Mouse (Mus musculus) forebrain, embryonic 13.5 days (tissue): Measurements from ENCODE around the gene Slit3. TPM values are rescaled to one million over a fixed set of nuclear protein-coding genes. Genes with fewer than 3 reads are reported as not detected.

ENCODE experiments used
- ATAC-seq: fragments of 200-750 bp; cut with Nextera tagmentation; 2 replicates; pipeline ENCODE4 v1.8.0; 2017
- H3K27ac ChIP-seq: fragments of 300-500 bp; sonication (generic); 2 replicates; pipeline ENCODE4 v1.5.1; 2015; ENCODE audit warnings: inconsistent platforms, mild to moderate bottlenecking, moderate library complexity
- H3K27me3 ChIP-seq: fragments of 300-500 bp; sonication (generic); 2 replicates; pipeline ENCODE4 v1.6.1; 2015; ENCODE audit warnings: mild to moderate bottlenecking, inconsistent platforms
- H3K36me3 ChIP-seq: fragments of 300-500 bp; sonication (generic); 2 replicates; pipeline ENCODE4 v1.6.1; 2015; ENCODE audit warnings: mild to moderate bottlenecking, inconsistent platforms; ENCODE audit not compliant: poor library complexity, severe bottlenecking
- H3K4me1 ChIP-seq: fragments of 300-500 bp; sonication (generic); 2 replicates; pipeline ENCODE4 v1.6.1; 2015; ENCODE audit warnings: inconsistent platforms
- H3K4me2 ChIP-seq: fragments of 300-500 bp; sonication (generic); 2 replicates; pipeline ENCODE4 v1.6.1; 2015; ENCODE audit warnings: inconsistent platforms, mild to moderate bottlenecking, moderate library complexity
- H3K4me3 ChIP-seq: fragments of 300-500 bp; sonication (generic); 2 replicates; pipeline ENCODE4 v1.5.1; 2015; ENCODE audit warnings: mild to moderate bottlenecking, inconsistent platforms
- H3K9ac ChIP-seq: fragments of 300-500 bp; sonication (generic); 2 replicates; pipeline ENCODE4 v1.6.1; 2015; ENCODE audit warnings: mild to moderate bottlenecking, inconsistent platforms
- H3K9me3 ChIP-seq: fragments of 300-500 bp; sonication (generic); replicated peaks from 2 replicates; pipeline ENCODE4 v1.6.1; 2016; ENCODE audit warnings: inconsistent platforms
- WGBS: fragments of 180-500 bp; shearing (Covaris S2); methylation state at CpG from one replicate; pipeline ENCODE4 v1.1.7; 2015; 5-methylcytosine and 5-hydroxymethylcytosine counted together
- polyA plus RNA-seq: library from polyadenylated mRNA; unstranded; fragments of >200 nt; fragmentation: Nextera tagmentation; extraction: Ambion mirVana; gene quantifications from 2 replicates; pipeline ENCODE4 v1.2.1, GENCODE M21; 2015

The Slit3 gene
- polyA plus RNA-seq, 1 experiment from 2014 or later, result 2.6 TPM

DNA sequence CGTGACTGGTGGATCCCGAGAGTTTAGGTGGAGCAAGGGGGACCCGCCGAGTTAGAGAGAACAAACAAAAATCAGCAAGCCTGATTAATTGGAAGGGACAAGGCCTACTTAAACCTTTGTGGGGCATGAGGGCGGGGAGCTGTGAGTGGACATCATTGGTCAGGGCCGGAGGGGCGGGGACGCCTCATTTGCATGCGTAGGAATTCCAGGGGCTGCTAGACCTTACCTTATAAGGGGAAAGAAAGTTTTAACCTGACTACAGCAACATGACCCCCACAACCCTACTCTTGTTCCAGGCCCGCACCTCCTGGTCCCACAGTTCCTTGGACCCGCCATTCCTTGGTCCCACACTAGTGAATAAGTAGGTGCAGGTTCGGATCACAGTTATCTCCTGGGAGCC lies 586.4 kb downstream of the Slit3 start:
- H3K27me3 ChIP-seq, result no peaks in the 10 kb centered on the region
- peaks cover 12% of the 10 kb centered on the region; the same call in 1 of the 2 replicates for H3K9me3 ChIP-seq
- no peak overlapping the region for H3K4me3 ChIP-seq
- no peaks in the 10 kb centered on the region for H3K4me1 ChIP-seq
- no peak overlapping the region for H3K4me2 ChIP-seq
- no peak for ATAC-seq
- 92% methylated on average over 12 of the region's 12 CpGs for WGBS
- no peak overlapping the region for H3K9ac ChIP-seq
- no peak overlapping the region for H3K27ac ChIP-seq
- 0 out of 2 replicates have a peak, but pooled peaks cover 2% of the 10 kb centered on the region for H3K36me3 ChIP-seq

DNA sequence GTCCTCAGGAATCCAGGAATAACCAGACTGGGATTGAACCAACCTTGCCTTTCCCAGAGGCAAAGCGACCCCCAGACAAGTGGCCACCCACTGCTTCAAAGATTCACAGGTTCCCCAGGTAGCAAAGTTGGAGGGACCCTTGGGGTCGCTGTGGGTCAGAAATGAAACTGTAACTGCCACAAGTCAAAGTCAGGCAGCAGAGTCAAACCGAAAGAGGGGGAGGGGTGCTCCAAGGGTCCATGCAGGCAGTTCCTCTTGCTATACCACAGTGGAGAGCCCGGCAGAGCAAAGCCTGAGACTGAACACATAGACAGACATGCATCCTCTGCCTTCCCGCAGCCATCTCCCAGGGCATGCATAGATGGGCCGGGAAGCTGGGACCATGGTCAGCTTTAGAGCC lies 590.3 kb downstream of the Slit3 start:
- no peak for ATAC-seq
- Histone ChIP-seq H3K9ac (no peak overlapping the region), H3K4me1 (no peaks in the 10 kb centered on the region), H3K27me3 (no peaks in the 10 kb centered on the region), H3K9me3 (no peaks in the 10 kb centered on the region; the same call in 1 of the 2 replicates), H3K36me3 (no peaks in the 10 kb centered on the region), H3K27ac (no peak overlapping the region), H3K4me3 (no peak overlapping the region), H3K4me2 (no peak overlapping the region)
- WGBS, result 85% methylated on average over 6 of the region's 6 CpGs

GRCm38 (mm10) chr11:35718881-35719280 lies 597.9 kb downstream of the Slit3 start:
- no peaks in the 10 kb centered on the region for H3K27me3 ChIP-seq
- H3K9ac ChIP-seq, result no peak overlapping the region
- H3K4me3 ChIP-seq, result no peak overlapping the region
- no peak overlapping the region for H3K4me2 ChIP-seq
- no peaks in the 10 kb centered on the region for H3K9me3 ChIP-seq
- H3K4me1 ChIP-seq, result no peaks in the 10 kb centered on the region
- H3K36me3 ChIP-seq, result no peaks in the 10 kb centered on the region
- ATAC-seq, result no peak
- WGBS, result 72% methylated on average over 1 of the region's 1 CpGs
- no peak overlapping the region for H3K27ac ChIP-seq

DNA sequence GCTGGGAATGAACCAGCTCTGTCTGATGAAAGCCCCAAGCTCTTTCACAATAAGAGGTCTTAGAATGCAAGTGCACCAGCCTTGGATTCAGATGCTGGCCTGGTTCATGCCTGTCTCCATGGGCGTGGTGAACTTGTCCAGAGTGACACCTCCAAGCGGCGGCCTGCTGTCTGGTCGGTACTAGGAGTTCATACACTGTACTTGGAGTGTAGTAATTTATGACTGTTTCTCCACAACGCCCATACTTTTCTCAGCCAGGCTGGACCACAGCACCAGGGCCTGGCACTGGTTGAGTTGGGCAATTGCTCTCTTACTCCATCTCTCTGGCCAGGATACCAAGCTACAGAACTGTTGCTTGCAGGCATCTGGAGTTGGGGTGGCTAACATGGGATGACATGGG lies 602.9 kb downstream of the Slit3 start:
- Histone ChIP-seq H3K9ac (no peak overlapping the region), H3K4me3 (no peak overlapping the region), H3K27me3 (no peaks in the 10 kb centered on the region), H3K4me2 (no peak overlapping the region), H3K27ac (no peak overlapping the region), H3K36me3 (no peaks in the 10 kb centered on the region), H3K4me1 (no peaks in the 10 kb centered on the region), H3K9me3 (no peaks in the 10 kb centered on the region)
- no peak for ATAC-seq
- WGBS, result 89% methylated on average over 5 of the region's 5 CpGs

DNA sequence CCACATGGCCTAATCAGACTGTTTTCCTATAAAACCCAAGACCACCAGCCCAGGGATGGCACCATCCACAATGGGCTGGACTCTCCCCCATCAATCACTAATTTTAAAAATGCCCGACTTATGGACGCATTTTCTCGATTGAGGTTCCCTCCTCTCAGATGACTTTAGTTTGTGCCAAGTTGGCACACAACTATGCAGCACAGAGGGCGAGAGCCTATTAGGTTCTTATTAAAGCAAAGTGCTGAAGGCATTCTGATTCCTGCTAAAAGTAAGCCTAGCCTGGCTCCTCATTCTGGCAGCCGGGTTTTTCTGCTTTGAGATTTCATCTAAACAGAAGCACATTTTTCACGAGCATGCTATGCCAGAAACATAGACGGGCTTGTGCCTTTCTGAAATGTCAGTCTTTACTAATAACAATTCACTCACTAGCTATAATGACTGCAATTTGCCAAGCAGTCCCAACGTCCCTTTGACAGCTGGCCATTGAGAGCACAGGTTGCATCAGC lies 605.4 kb downstream of the Slit3 start:
- no peak overlapping the region for H3K4me3 ChIP-seq
- ATAC-seq, result no peak
- no peak overlapping the region for H3K9ac ChIP-seq
- no peak overlapping the region for H3K27ac ChIP-seq
- WGBS, result 58% methylated on average over 8 of the region's 8 CpGs
- no peaks in the 10 kb centered on the region for H3K27me3 ChIP-seq
- H3K9me3 ChIP-seq, result no peaks in the 10 kb centered on the region
- H3K4me1 ChIP-seq, result no peaks in the 10 kb centered on the region
- no peaks in the 10 kb centered on the region for H3K36me3 ChIP-seq
- H3K4me2 ChIP-seq, result no peak overlapping the region

GRCm38 (mm10) chr11:35728200-35728599 lies 607.2 kb downstream of the Slit3 start:
- Histone ChIP-seq H3K27ac (no peak overlapping the region), H3K9ac (no peak overlapping the region), H3K27me3 (no peaks in the 10 kb centered on the region), H3K9me3 (no peaks in the 10 kb centered on the region), H3K4me1 (no peaks in the 10 kb centered on the region), H3K4me2 (no peak overlapping the region), H3K36me3 (no peaks in the 10 kb centered on the region), H3K4me3 (no peak overlapping the region)
- 79% methylated on average over 1 of the region's 1 CpGs for WGBS
- no peak for ATAC-seq

DNA sequence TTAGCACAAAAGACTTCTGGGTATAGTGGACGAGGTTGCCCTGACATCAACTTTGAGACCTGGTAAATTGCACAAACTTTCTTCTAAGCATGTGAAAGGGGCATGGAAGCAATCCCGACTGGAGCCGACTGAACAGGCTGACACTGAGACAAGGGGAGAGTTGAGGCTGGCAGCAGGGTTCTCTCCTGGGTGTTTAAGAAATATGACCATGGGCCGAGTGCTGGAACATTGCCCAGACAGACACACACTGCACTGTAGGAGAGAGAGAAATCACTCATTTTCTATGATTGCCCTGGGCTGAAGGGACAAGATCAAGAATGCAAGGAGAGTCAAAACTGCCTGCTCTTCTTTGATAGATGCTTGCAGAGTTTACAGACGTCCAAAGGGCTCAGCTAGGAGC lies 608.2 kb downstream of the Slit3 start:
- Histone ChIP-seq H3K27me3 (no peaks in the 10 kb centered on the region), H3K9me3 (no peaks in the 10 kb centered on the region), H3K4me3 (no peak overlapping the region), H3K36me3 (no peaks in the 10 kb centered on the region), H3K27ac (no peak overlapping the region), H3K4me1 (no peaks in the 10 kb centered on the region), H3K4me2 (no peak overlapping the region), H3K9ac (no peak overlapping the region)
- ATAC-seq, result no peak
- 42% methylated on average over 5 of the region's 5 CpGs for WGBS

- 58% methylated on average over 1 of the region's 1 CpGs for WGBS
- Histone ChIP-seq H3K4me2 (no peak overlapping the region), H3K9me3 (no peaks in the 10 kb centered on the region), H3K27me3 (no peaks in the 10 kb centered on the region), H3K27ac (no peak overlapping the region), H3K36me3 (no peaks in the 10 kb centered on the region), H3K9ac (no peak overlapping the region), H3K4me1 (no peaks in the 10 kb centered on the region), H3K4me3 (no peak overlapping the region)
- ATAC-seq, result no peak
These were observed 611.3 kb downstream of the Slit3 start for GRCm38 (mm10) chr11:35732366-35732765.

DNA sequence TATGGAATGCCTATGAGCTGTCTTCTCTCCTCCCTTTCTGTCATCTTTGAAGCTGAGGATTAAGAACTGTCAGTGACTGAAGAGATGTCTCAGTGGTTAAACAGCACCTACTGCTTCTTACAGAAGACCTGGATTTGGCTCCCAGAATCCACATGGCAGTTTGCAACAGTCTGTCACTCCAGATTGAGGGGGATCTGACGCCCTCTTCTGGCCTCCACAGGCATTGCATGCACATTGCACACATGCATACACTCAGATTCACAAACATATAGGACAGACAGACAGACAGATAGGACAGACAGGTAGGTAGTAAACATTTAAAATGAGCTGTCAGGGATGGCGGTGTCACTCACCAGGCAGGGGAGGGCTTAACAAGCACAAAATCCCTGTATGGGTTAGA lies 615.8 kb downstream of the Slit3 start:
- Histone ChIP-seq H3K9ac (no peak overlapping the region), H3K4me2 (no peak overlapping the region), H3K27me3 (no peaks in the 10 kb centered on the region), H3K36me3 (no peaks in the 10 kb centered on the region), H3K27ac (no peak overlapping the region), H3K4me3 (no peak overlapping the region), H3K4me1 (no peaks in the 10 kb centered on the region), H3K9me3 (no peaks in the 10 kb centered on the region)
- 63% methylated on average over 2 of the region's 2 CpGs for WGBS
- ATAC-seq, result no peak

- H3K27me3 ChIP-seq, result no peaks in the 10 kb centered on the region
- no peak overlapping the region for H3K4me3 ChIP-seq
- no peak overlapping the region for H3K27ac ChIP-seq
- H3K4me2 ChIP-seq, result no peak overlapping the region
- H3K9ac ChIP-seq, result no peak overlapping the region
- H3K36me3 ChIP-seq, result no peaks in the 10 kb centered on the region
- no peak for ATAC-seq
- 94% methylated on average over 2 of the region's 2 CpGs for WGBS
- H3K9me3 ChIP-seq, result no peaks in the 10 kb centered on the region
- H3K4me1 ChIP-seq, result no peaks in the 10 kb centered on the region
These were observed 616.2 kb downstream of the Slit3 start for GRCm38 (mm10) chr11:35737262-35737661.

GRCm38 (mm10) chr11:35738102-35738501 lies 617.1 kb downstream of the Slit3 start:
- WGBS, result 73% methylated on average over 3 of the region's 3 CpGs
- H3K36me3 ChIP-seq, result no peaks in the 10 kb centered on the region
- no peaks in the 10 kb centered on the region for H3K27me3 ChIP-seq
- 0 out of 2 replicates have a peak, but pooled peaks cover under 1% of the 10 kb centered on the region for H3K9me3 ChIP-seq
- H3K4me1 ChIP-seq, result no peaks in the 10 kb centered on the region
- no peak overlapping the region for H3K9ac ChIP-seq
- ATAC-seq, result no peak
- no peak overlapping the region for H3K4me2 ChIP-seq
- H3K27ac ChIP-seq, result no peak overlapping the region
- no peak overlapping the region for H3K4me3 ChIP-seq

GRCm38 (mm10) chr11:35743586-35743985 lies 622.6 kb downstream of the Slit3 start:
- H3K36me3 ChIP-seq, result no peaks in the 10 kb centered on the region
- WGBS, result 89% methylated on average over 6 of the region's 6 CpGs
- no peaks in the 10 kb centered on the region for H3K4me1 ChIP-seq
- H3K9ac ChIP-seq, result no peak overlapping the region
- no peaks in the 10 kb centered on the region for H3K27me3 ChIP-seq
- H3K4me3 ChIP-seq, result no peak overlapping the region
- H3K9me3 ChIP-seq, result 0 out of 2 replicates have a peak, but pooled peaks cover 2% of the 10 kb centered on the region
- no peak overlapping the region for H3K27ac ChIP-seq
- no peak overlapping the region for H3K4me2 ChIP-seq
- ATAC-seq, result no peak

DNA sequence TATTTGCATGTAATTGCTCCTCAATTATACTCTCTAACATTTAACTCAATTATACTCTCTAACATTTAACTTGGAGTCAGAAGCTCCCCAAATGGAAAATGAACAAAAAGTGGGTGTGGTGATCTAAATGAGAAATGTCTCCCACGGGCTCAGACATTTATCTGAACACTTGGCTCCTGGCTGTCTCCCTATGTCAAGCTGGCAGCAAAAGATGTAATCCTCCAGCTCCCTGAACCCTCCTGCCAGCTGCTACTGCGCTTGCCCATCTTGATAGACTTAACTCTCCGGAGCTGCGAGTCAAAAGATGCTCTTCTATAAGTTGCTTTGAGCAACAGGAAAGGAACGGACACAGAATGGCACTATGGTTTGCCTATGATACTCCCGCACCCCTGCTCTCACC lies 623.5 kb downstream of the Slit3 start:
- H3K4me1 ChIP-seq, result no peaks in the 10 kb centered on the region
- H3K4me2 ChIP-seq, result no peak overlapping the region
- H3K36me3 ChIP-seq, result no peaks in the 10 kb centered on the region
- ATAC-seq, result no peak
- 91% methylated on average over 6 of the region's 6 CpGs for WGBS
- no peak overlapping the region for H3K27ac ChIP-seq
- no peak overlapping the region for H3K9ac ChIP-seq
- no peaks in the 10 kb centered on the region for H3K27me3 ChIP-seq
- no peak overlapping the region for H3K4me3 ChIP-seq
- H3K9me3 ChIP-seq, result 0 out of 2 replicates have a peak, but pooled peaks cover 2% of the 10 kb centered on the region
